In the genomic region with DNA sequence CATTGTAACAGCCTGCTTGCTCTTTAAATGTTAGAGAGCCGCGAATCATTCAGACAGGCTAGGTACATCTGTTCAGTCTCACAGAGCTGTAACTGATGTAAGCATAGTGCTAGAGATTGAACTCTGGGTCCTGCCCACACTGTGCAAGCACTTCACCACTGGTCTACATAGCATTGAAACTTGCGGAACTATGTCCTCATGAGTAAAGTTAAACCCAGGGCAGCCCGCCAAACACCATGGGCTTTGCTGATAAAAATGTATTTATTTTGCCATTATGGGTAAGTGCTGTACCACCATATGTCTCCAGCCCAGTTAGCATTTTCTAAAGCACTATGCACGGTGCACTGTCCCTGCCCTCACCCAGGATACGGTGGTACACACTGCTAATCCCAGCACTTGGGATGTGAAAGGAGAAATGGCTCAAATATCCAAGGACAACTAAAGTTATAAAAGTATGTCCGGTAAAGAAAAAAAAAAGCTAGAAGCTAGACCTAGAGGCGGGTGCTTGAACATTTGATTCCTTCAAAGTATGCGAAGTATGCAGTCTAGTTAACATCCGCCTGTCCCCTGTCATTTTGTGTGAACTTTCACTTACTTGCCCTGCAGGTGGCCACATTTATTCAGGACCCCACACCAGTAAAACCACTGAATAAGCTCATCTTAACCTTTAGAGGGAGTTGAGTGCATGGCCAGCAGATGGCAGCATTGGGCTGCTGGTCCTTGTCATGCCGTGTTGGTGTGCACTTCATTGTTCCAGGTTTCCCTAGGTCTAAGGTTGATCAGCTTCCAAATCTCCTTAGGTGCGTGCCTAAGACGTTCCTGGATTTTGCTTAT, we compare ENCODE assay signal across 8 mouse cellular contexts. TPM values are rescaled to one million over a fixed set of nuclear protein-coding genes. Genes with fewer than 3 reads are reported as not detected.
DNase-seq lines count a peak whose midpoint lies in the region; ATAC-seq and TF ChIP-seq lines count a peak whose summit lies in the region.

No protein-coding gene starts in this region.

- intact Hi-C loops in heart, adult 2 months (cut with DNase I), result loop anchor here (1.0 to 5.0 kb wide), 3 partner anchors 118 to 173 kb away; a partner anchor contains a TSS

- peaks cover 11% of the 10 kb centered on the region; the same call in 1 of the 2 replicates for H3K4me1 ChIP-seq in embryonic facial prominence, embryonic 12.5 days
- peaks cover 9% of the 10 kb centered on the region for H3K4me1 ChIP-seq in heart, adult 2 months (ENCODE audit: control insufficient read depth, insufficient read depth, low read length)
- peaks cover 17% of the 10 kb centered on the region; the same call in 1 of the 2 replicates for H3K4me1 ChIP-seq in kidney, adult 2 months (ENCODE audit: control insufficient read depth, insufficient read depth, low read length)
- H3K4me1 ChIP-seq in limb, embryonic 12.5 days (replicated peaks), result peaks cover 11% of the 10 kb centered on the region
- H3K4me1 ChIP-seq in midbrain, embryonic 15.5 days, result peaks cover 3% of the 10 kb centered on the region; the same call in 1 of the 2 replicates
- H3K4me1 ChIP-seq in spleen, adult 2 months (ENCODE audit: control insufficient read depth, insufficient read depth, insufficient read length), result no peaks in the 10 kb centered on the region; the same call in 1 of the 2 replicates

- TF ChIP-seq CTCF in heart, adult 2 months (IDR thresholded peaks at IDR 0.05), result peak; percentile 97
- TF ChIP-seq CTCF in kidney, adult 2 months (conservative IDR thresholded peaks at IDR 0.05; ENCODE audit: insufficient read depth, insufficient read length, low read depth, low read length), result peak; percentile 99
- peak; percentile 92; the same call in 1 of the 2 replicates for TF ChIP-seq CTCF in spleen, adult 2 months (IDR thresholded peaks at IDR 0.05; ENCODE audit: extremely low read depth, insufficient read depth, insufficient read length, insufficient replicate concordance)

- peak; percentile 94; the same call in 1 of the 2 replicates for TF ChIP-seq EP300 in heart, adult 2 months (IDR thresholded peaks at IDR 0.05; ENCODE audit: insufficient read depth, low read depth, low read length)

- no peak overlapping the region for H3K9ac ChIP-seq in embryonic facial prominence, embryonic 12.5 days
- peak overlapping the region; percentile 53 for H3K9ac ChIP-seq in heart, adult 2 months (ENCODE audit: low read depth, low read length)
- no peak overlapping the region for H3K9ac ChIP-seq in limb, embryonic 12.5 days (replicated peaks)
- H3K9ac ChIP-seq in midbrain, embryonic 15.5 days, result no peak overlapping the region

- WGBS in embryonic facial prominence, embryonic 12.5 days, result 43% methylated on average over 13 of the region's 13 CpGs
- 25% methylated on average over 13 of the region's 13 CpGs for WGBS in heart, adult 2 months
- WGBS in kidney, adult 2 months, result 30% methylated on average over 13 of the region's 13 CpGs
- WGBS in limb, embryonic 12.5 days, result 50% methylated on average over 13 of the region's 13 CpGs
- WGBS in midbrain, embryonic 15.5 days, result 42% methylated on average over 13 of the region's 13 CpGs
- 54% methylated on average over 13 of the region's 13 CpGs for WGBS in spleen, adult 2 months

- H3K9me3 ChIP-seq in embryonic facial prominence, embryonic 12.5 days, result no peaks in the 10 kb centered on the region
- no peaks in the 10 kb centered on the region for H3K9me3 ChIP-seq in limb, embryonic 12.5 days
- no peaks in the 10 kb centered on the region for H3K9me3 ChIP-seq in midbrain, embryonic 15.5 days

- H3K27ac ChIP-seq in embryonic facial prominence, embryonic 12.5 days, result 0 out of 2 replicates have a peak overlapping the region, but pooled peaks have one; percentile 11
- peak overlapping the region; percentile 87 for H3K27ac ChIP-seq in heart, adult 2 months
- H3K27ac ChIP-seq in kidney, adult 2 months (ENCODE audit: insufficient read depth, low read depth, low read length), result peak overlapping the region; percentile 48; the same call in 1 of the 2 replicates
- H3K27ac ChIP-seq in limb, embryonic 12.5 days, result no peak overlapping the region
- peak overlapping the region; percentile 16; the same call in 1 of the 2 replicates for H3K27ac ChIP-seq in midbrain, embryonic 15.5 days
- H3K27ac ChIP-seq in spleen, adult 2 months (ENCODE audit: insufficient read depth, low read length), result no peak overlapping the region

- H3K4me2 ChIP-seq in embryonic facial prominence, embryonic 12.5 days (replicated peaks), result no peak overlapping the region
- no peak overlapping the region for H3K4me2 ChIP-seq in limb, embryonic 12.5 days
- no peak overlapping the region for H3K4me2 ChIP-seq in midbrain, embryonic 15.5 days

- peak; percentile 7; the same call in 1 of the 2 replicates for TF ChIP-seq POLR2A in heart, adult 2 months (IDR thresholded peaks at IDR 0.05; ENCODE audit: insufficient read depth, low read depth, low read length)
- TF ChIP-seq POLR2A in kidney, adult 2 months (IDR thresholded peaks at IDR 0.05; ENCODE audit: low read depth, low read length), result no peak
- no peak for TF ChIP-seq POLR2A in spleen, adult 2 months (IDR thresholded peaks at IDR 0.05; ENCODE audit: low read depth, low read length)

- no peaks in the 10 kb centered on the region for H3K27me3 ChIP-seq in embryonic facial prominence, embryonic 12.5 days
- no peaks in the 10 kb centered on the region for H3K27me3 ChIP-seq in heart, adult 2 months (ENCODE audit: control insufficient read depth, insufficient read depth, low read length)
- H3K27me3 ChIP-seq in kidney, adult 2 months (replicated peaks; ENCODE audit: control insufficient read depth, insufficient read depth, low read length), result no peaks in the 10 kb centered on the region
- no peaks in the 10 kb centered on the region for H3K27me3 ChIP-seq in limb, embryonic 12.5 days
- no peaks in the 10 kb centered on the region for H3K27me3 ChIP-seq in midbrain, embryonic 15.5 days (replicated peaks)
- no peaks in the 10 kb centered on the region for H3K27me3 ChIP-seq in spleen, adult 2 months (ENCODE audit: control insufficient read depth, insufficient read depth, low read length)

- H3K36me3 ChIP-seq in embryonic facial prominence, embryonic 12.5 days, result no peaks in the 10 kb centered on the region
- H3K36me3 ChIP-seq in heart, adult 2 months (ENCODE audit: control insufficient read depth, insufficient read depth, low read length), result peaks cover 5% of the 10 kb centered on the region; the same call in 1 of the 2 replicates
- H3K36me3 ChIP-seq in kidney, adult 2 months (ENCODE audit: control insufficient read depth, insufficient read depth, low read length), result no peaks in the 10 kb centered on the region
- H3K36me3 ChIP-seq in limb, embryonic 12.5 days, result no peaks in the 10 kb centered on the region
- H3K36me3 ChIP-seq in midbrain, embryonic 15.5 days (replicated peaks), result no peaks in the 10 kb centered on the region
- H3K36me3 ChIP-seq in spleen, adult 2 months (ENCODE audit: control insufficient read depth, insufficient read depth, low read length), result no peaks in the 10 kb centered on the region

- peak; percentile 47 for DNase-seq in 3134 (ENCODE audit: extremely low read depth, insufficient read length, low spot score)
- DNase-seq in adrenal gland, postnatal 25 days, result peak; percentile 85
- peak; percentile 85 to 89 for DNase-seq in heart, adult 2 months
- DNase-seq in kidney, adult 2 months, result peak; percentile 85
- peak; percentile 57 to 76 for DNase-seq in spleen, adult 2 months (ENCODE audit: low read depth in 1 of 2, low spot score in 2 of 2)

- H3K79me2 ChIP-seq in heart, adult 2 months (replicated peaks; ENCODE audit: control insufficient read depth, insufficient read depth, low read length), result peaks cover 10% of the 10 kb centered on the region

- 0 out of 2 replicates have a peak, but pooled peaks have one; percentile 36 for ATAC-seq in embryonic facial prominence, embryonic 12.5 days (ENCODE audit: insufficient number of reproducible peaks, insufficient read depth, low FRiP score, low TSS enrichment)
- ATAC-seq in limb, embryonic 12.5 days (ENCODE audit: insufficient number of reproducible peaks, insufficient read depth, low FRiP score, low TSS enrichment, low read depth), result peak; percentile 60
- peak; percentile 78 for ATAC-seq in midbrain, embryonic 15.5 days (replicated peaks)

- H3K4me3 ChIP-seq in embryonic facial prominence, embryonic 12.5 days, result no peak overlapping the region
- no peak overlapping the region; the same call in 1 of the 2 replicates for H3K4me3 ChIP-seq in heart, adult 2 months
- H3K4me3 ChIP-seq in kidney, adult 2 months (ENCODE audit: insufficient read depth, low read depth, low read length), result no peak overlapping the region
- no peak overlapping the region for H3K4me3 ChIP-seq in limb, embryonic 12.5 days (replicated peaks)
- no peak overlapping the region for H3K4me3 ChIP-seq in midbrain, embryonic 15.5 days
- no peak overlapping the region for H3K4me3 ChIP-seq in spleen, adult 2 months (ENCODE audit: extremely low read depth, insufficient read depth, insufficient read length)

RNA-seq across cellular contexts. Expression of a gene that starts 9.9 kb away (rescaled TPM):
- 10.7 and 27.8 TPM in 2 replicates for total RNA-seq in adrenal gland, postnatal 25 days (2021)
- polyA plus RNA-seq in embryonic facial prominence, embryonic 12.5 days (2016; fragmentation: Nextera tagmentation; extraction: Ambion mirVana), result 14.4 and 14.6 TPM in 2 replicates
- total RNA-seq in heart, adult 2 months (2021), result 10 to 100 TPM; 39.4 to 45.1 TPM
- polyA plus RNA-seq in heart, adult 2 months (2012; rRNA removed), result 23.2 and 28.9 TPM in 2 replicates
- 8.1 and 9.4 TPM in 2 replicates for polyA plus RNA-seq in kidney, adult 2 months (2012; rRNA removed)
- 14.8 and 15.4 TPM in 2 replicates for polyA plus RNA-seq in limb, embryonic 12.5 days (2016; fragmentation: Nextera tagmentation; extraction: Ambion mirVana)
- polyA plus RNA-seq in midbrain, embryonic 15.5 days (2015; fragmentation: Nextera tagmentation; extraction: Ambion mirVana), result 30.9 and 31.7 TPM in 2 replicates
- polyA plus RNA-seq in spleen, adult 2 months (2012; rRNA removed), result 6.1 and 8.8 TPM in 2 replicates

Comparison
In these comparisons a context has a peak if more than half of its experiments do, and no peak if none do; other contexts are left out.
1. H3K27ac ChIP-seq: peak in embryonic facial prominence, embryonic 12.5 days (single experiment), heart, adult 2 months (single experiment), kidney, adult 2 months (single experiment) and midbrain, embryonic 15.5 days (single experiment); none in limb, embryonic 12.5 days (single experiment) and spleen, adult 2 months (single experiment).
2. Peak in every context shown above with its lines, with median percentiles within 50 percentile points of each other: DNase-seq, ATAC-seq and CTCF ChIP-seq.